Mouse (Mus musculus) cerebellum, adult 2 months (tissue): ENCODE results near the gene Sarm1.

ENCODE experiments used
- CTCF ChIP-seq: fragments of 200-500 bp; IDR thresholded peaks from 2 replicates; pipeline ENCODE4 v1.5.1; 2011; ENCODE audit warnings: low read depth, mild to moderate bottlenecking, control low read depth, low read length, moderate library complexity, borderline replicate concordance; ENCODE audit not compliant: insufficient read depth
- POLR2A ChIP-seq: fragments of 200-500 bp; IDR thresholded peaks from 2 replicates; pipeline ENCODE4 v1.6.1; 2011; ENCODE audit warnings: low read length, control low read depth, borderline replicate concordance; ENCODE audit not compliant: insufficient read depth

DNA sequence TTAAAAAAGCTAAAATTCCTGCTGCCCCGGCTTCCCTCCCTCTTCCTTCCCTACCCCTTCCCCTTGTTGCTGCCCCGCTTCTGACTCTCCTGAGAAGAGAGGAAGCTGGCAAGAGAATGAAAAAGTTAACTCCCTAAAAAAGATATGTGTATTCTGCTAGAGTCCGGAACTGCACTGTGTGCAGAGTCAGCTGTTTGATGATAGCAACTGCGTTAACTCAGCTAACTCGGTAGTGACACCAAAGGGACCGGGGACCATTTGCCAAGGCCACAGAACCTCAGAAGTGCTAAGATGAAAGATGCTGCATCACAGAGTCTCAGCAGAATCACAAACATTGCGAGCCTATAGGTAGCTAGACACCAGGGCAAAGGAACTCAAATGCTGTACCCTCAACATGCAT is 30.0 kb downstream of the Sarm1 start:
- TF ChIP-seq CTCF: no peak
- TF ChIP-seq POLR2A: no peak
